Mouse (Mus musculus): ENCODE measurements around the gene Nup153.
A peak's percentile ranks its signal among the peaks of the same experiment; 100 is the strongest.

Gene Nup153

GRCm38 (mm10) chr13:46727837-46728268 lies at the start of gene Nup153:
Nup153 (minus strand) TSS chr13:46727940.
- peak; percentile 99 to 100 for DNase-seq (ENCODE audit: low spot score in 2 of 2)

- DNase-seq (ENCODE audit: low spot score in 2 of 2), result no peak
Measured at GRCm38 (mm10) chr13:46777461-46777860, 49.7 kb upstream of the Nup153 start.

GRCm38 (mm10) chr13:46776636-46777305 lies 49.0 kb upstream of the Nup153 start:
- no peak for DNase-seq (ENCODE audit: low spot score in 2 of 2)

GRCm38 (mm10) chr13:46774998-46775397 lies 47.3 kb upstream of the Nup153 start:
- no peak for DNase-seq (ENCODE audit: low spot score in 2 of 2)

- DNase-seq (ENCODE audit: low spot score in 2 of 2), result no peak
Measured at GRCm38 (mm10) chr13:46772581-46772980, 44.8 kb upstream of the Nup153 start.

GRCm38 (mm10) chr13:46765361-46765760 lies 37.6 kb upstream of the Nup153 start:
- no peak for DNase-seq (ENCODE audit: low spot score in 2 of 2)

- DNase-seq (ENCODE audit: low spot score in 2 of 2), result no peak
Measured at GRCm38 (mm10) chr13:46763210-46763609, 35.5 kb upstream of the Nup153 start.

GRCm38 (mm10) chr13:46760921-46761320 lies 33.2 kb upstream of the Nup153 start:
- DNase-seq (ENCODE audit: low spot score in 2 of 2), result no peak

- no peak for DNase-seq (ENCODE audit: low spot score in 2 of 2)
Measured at GRCm38 (mm10) chr13:46759281-46759809, 31.6 kb upstream of the Nup153 start.

- DNase-seq (ENCODE audit: low spot score in 2 of 2), result no peak
Measured at GRCm38 (mm10) chr13:46758627-46759026, 30.9 kb upstream of the Nup153 start.

- DNase-seq (ENCODE audit: low spot score in 2 of 2), result no peak
Measured at GRCm38 (mm10) chr13:46757946-46758345, 30.2 kb upstream of the Nup153 start.

- DNase-seq (ENCODE audit: low spot score in 2 of 2), result no peak
Measured at GRCm38 (mm10) chr13:46753294-46753693, 25.6 kb upstream of the Nup153 start.

- DNase-seq (ENCODE audit: low spot score in 2 of 2), result no peak
Measured at GRCm38 (mm10) chr13:46752566-46753229, 25.0 kb upstream of the Nup153 start.

GRCm38 (mm10) chr13:46748138-46748873 lies 20.6 kb upstream of the Nup153 start:
- DNase-seq (ENCODE audit: low spot score in 2 of 2), result no peak

- DNase-seq (ENCODE audit: low spot score in 2 of 2), result no peak
Measured at GRCm38 (mm10) chr13:46743821-46744220, 16.1 kb upstream of the Nup153 start.

GRCm38 (mm10) chr13:46742367-46742766 lies 14.6 kb upstream of the Nup153 start:
- DNase-seq (ENCODE audit: low spot score in 2 of 2), result no peak

GRCm38 (mm10) chr13:46739426-46739825 lies 11.7 kb upstream of the Nup153 start:
- DNase-seq (ENCODE audit: low spot score in 2 of 2), result no peak

GRCm38 (mm10) chr13:46737482-46737881 lies 9.7 kb upstream of the Nup153 start:
- no peak for DNase-seq (ENCODE audit: low spot score in 2 of 2)

GRCm38 (mm10) chr13:46736479-46736865 lies 8.7 kb upstream of the Nup153 start:
- no peak for DNase-seq (ENCODE audit: low spot score in 2 of 2)

- peak in 1 of 2 experiments; percentile 52 for DNase-seq (ENCODE audit: low spot score in 2 of 2)
Measured at GRCm38 (mm10) chr13:46735808-46736478, 8.2 kb upstream of the Nup153 start.

- DNase-seq (ENCODE audit: low spot score in 2 of 2), result no peak
Measured at GRCm38 (mm10) chr13:46735219-46735807, 7.6 kb upstream of the Nup153 start.
